Mouse (Mus musculus) CH12F3 (cell line): ENCODE results near the gene Gm28053.

Source experiments
- in situ Hi-C: fragments of 300-500 bp; cut with MboI; formaldehyde crosslinking; loops from 2 replicates; pipeline ENCODE4 v1.14.3; 2020; ENCODE audit warnings: low sequenced_read_pairs

Gene Gm28053

GRCm38 (mm10) chr6:48740501-48741169, 22.2 kb downstream of the Gm28053 start:
- in situ Hi-C loops = no loop called here

- in situ Hi-C loops = no loop called here
Observed at GRCm38 (mm10) chr6:48741273-48741672, 22.9 kb downstream of the Gm28053 start.

GRCm38 (mm10) chr6:48741711-48742206, 23.4 kb downstream of the Gm28053 start:
- in situ Hi-C loops = no loop called here

GRCm38 (mm10) chr6:48742422-48743351, 24.3 kb downstream of the Gm28053 start:
- in situ Hi-C loops = no loop called here

GRCm38 (mm10) chr6:48745490-48745889, 27.1 kb downstream of the Gm28053 start:
- in situ Hi-C loops = no loop called here

GRCm38 (mm10) chr6:48745959-48746889, 27.8 kb downstream of the Gm28053 start, which contains the start of gene Gimap5:
TSS of gene Gimap5 (plus strand) at chr6:48746197.
- in situ Hi-C loops = no loop called here

- in situ Hi-C loops = no loop called here
Observed at GRCm38 (mm10) chr6:48747091-48747966, 28.9 kb downstream of the Gm28053 start.

GRCm38 (mm10) chr6:48763567-48764270, 45.3 kb downstream of the Gm28053 start:
- in situ Hi-C loops = no loop called here

GRCm38 (mm10) chr6:48764496-48764895, 46.1 kb downstream of the Gm28053 start:
- in situ Hi-C loops = no loop called here

GRCm38 (mm10) chr6:48768178-48768869, 49.9 kb downstream of the Gm28053 start:
- in situ Hi-C loops = loop anchor here (5.0 kb wide), 1 partner anchor 121 kb away; the partner anchor contains the start of gene Gimap8

- in situ Hi-C loops = loop anchor here (5.0 kb wide), 1 partner anchor 122 kb away; the partner anchor contains the start of gene Gimap8
Observed at GRCm38 (mm10) chr6:48768933-48769332, 50.5 kb downstream of the Gm28053 start.

- in situ Hi-C loops = no loop called here
Observed at GRCm38 (mm10) chr6:48770696-48771095, 52.3 kb downstream of the Gm28053 start, which contains the start of gene Gimap3. TSS of gene Gimap3 (minus strand) at chr6:48770851.

GRCm38 (mm10) chr6:48772030-48772429, 53.6 kb downstream of the Gm28053 start:
- in situ Hi-C loops = no loop called here

GRCm38 (mm10) chr6:48784406-48784805, 66.0 kb downstream of the Gm28053 start:
- in situ Hi-C loops = no loop called here

- in situ Hi-C loops = no loop called here
Observed at GRCm38 (mm10) chr6:48785189-48785588, 66.8 kb downstream of the Gm28053 start.

GRCm38 (mm10) chr6:48785601-48786000, 67.2 kb downstream of the Gm28053 start:
- in situ Hi-C loops = no loop called here

GRCm38 (mm10) chr6:48787867-48788266, 69.5 kb downstream of the Gm28053 start:
- in situ Hi-C loops = no loop called here

- in situ Hi-C loops = no loop called here
Observed at GRCm38 (mm10) chr6:48801897-48802296, 83.5 kb downstream of the Gm28053 start.
